Mouse (Mus musculus): ENCODE measurements around the gene Ergic2. TPM values are rescaled to one million over a fixed set of nuclear protein-coding genes. Genes with fewer than 3 reads are reported as not detected.

The Ergic2 gene
- total and polyA plus RNA-seq, 2 experiments from 2014 or later = 57.9 to 132 TPM

DNA sequence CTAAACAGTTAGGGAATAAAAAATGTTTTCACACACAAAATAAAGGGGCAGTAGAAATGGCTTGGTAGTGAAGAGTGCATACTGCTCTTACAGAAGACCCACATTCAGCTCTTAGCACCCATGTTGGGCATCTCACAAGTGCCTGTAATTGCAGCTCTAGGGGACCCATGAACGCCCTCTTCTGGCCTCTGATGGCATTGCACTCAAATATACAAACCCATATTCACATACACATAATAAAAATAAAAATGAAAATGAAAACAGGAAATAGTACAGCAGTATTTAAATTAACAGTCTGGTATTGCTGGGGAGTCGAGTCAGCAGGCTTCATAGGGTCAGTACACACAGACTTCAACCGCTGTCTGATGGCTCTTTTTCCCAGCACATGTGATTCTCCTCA, 30.1 kb upstream of the Ergic2 start:
- no peaks in the 10 kb centered on the region for H3K4me1 ChIP-seq (ENCODE audit: control insufficient read depth, insufficient read depth)
- TF ChIP-seq CTCF (IDR thresholded peaks at IDR 0.05; ENCODE audit: low read depth) = 0 out of 2 replicates have a peak, but pooled peaks have one; percentile 10
- no peak for TF ChIP-seq EP300 (IDR thresholded peaks at IDR 0.05; ENCODE audit: low read depth)
- H3K9me3 ChIP-seq (replicated peaks; ENCODE audit: control insufficient read depth, low read length) = no peaks in the 10 kb centered on the region
- ATAC-seq (ENCODE audit: insufficient read depth, low read depth) (no peak), DNase-seq (ENCODE audit: low spot score) (no peak)
- H3K36me3 ChIP-seq (replicated peaks; ENCODE audit: control insufficient read depth, insufficient read depth, low read length) = peaks cover 39% of the 10 kb centered on the region
- H3K27me3 ChIP-seq (ENCODE audit: control insufficient read depth, insufficient read depth, low read length) = no peaks in the 10 kb centered on the region
- no peak overlapping the region for H3K9ac ChIP-seq (replicated peaks; ENCODE audit: low read depth, low read length)
- H3K4me2 ChIP-seq (ENCODE audit: low read depth, low read length) = no peak overlapping the region
- H3K4me3 ChIP-seq (ENCODE audit: low read depth, low read length) = no peak overlapping the region
- 57% methylated on average over 3 of the region's 3 CpGs for WGBS
- H3K27ac ChIP-seq (ENCODE audit: low read depth) = no peak overlapping the region

- ATAC-seq (ENCODE audit: insufficient read depth, low read depth) (no peak; the same call in 1 of the 2 replicates), DNase-seq (ENCODE audit: low spot score) (no peak)
- no peaks in the 10 kb centered on the region for H3K27me3 ChIP-seq (ENCODE audit: control insufficient read depth, insufficient read depth, low read length)
- TF ChIP-seq CTCF (IDR thresholded peaks at IDR 0.05; ENCODE audit: low read depth) (no peak), EP300 (IDR thresholded peaks at IDR 0.05; ENCODE audit: low read depth) (no peak)
- no peak overlapping the region for H3K27ac ChIP-seq (ENCODE audit: low read depth)
- no peak overlapping the region for H3K4me2 ChIP-seq (ENCODE audit: low read depth, low read length)
- H3K36me3 ChIP-seq (replicated peaks; ENCODE audit: control insufficient read depth, insufficient read depth, low read length) = peaks cover 33% of the 10 kb centered on the region
- no peak overlapping the region for H3K9ac ChIP-seq (replicated peaks; ENCODE audit: low read depth, low read length)
- H3K9me3 ChIP-seq (replicated peaks; ENCODE audit: control insufficient read depth, low read length) = no peaks in the 10 kb centered on the region
- no peak overlapping the region for H3K4me3 ChIP-seq (ENCODE audit: low read depth, low read length)
- WGBS = 44% methylated on average over 5 of the region's 5 CpGs
- no peaks in the 10 kb centered on the region for H3K4me1 ChIP-seq (ENCODE audit: control insufficient read depth, insufficient read depth)
Observed at GRCm38 (mm10) chr6:148241685-148242084, 29.5 kb upstream of the Ergic2 start.

DNA sequence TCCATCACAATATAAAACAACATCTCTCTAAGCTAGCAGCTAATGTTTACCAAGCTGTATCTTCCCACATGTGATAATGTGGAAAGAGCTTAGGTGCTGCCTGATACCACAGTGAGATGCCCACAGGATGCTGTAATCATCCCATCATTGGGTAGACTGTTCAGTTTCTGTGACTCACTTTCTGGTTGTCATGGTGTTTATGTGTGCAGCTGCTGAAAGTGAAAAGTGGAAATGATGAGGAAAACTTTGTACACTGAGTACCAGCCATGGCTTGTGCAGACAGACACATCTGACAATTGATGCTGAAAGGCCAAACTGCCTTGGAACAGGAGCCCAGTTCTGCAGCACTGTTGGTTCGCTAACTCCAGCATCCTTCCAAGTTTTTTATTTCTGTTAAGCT, 27.1 kb upstream of the Ergic2 start:
- no peak overlapping the region for H3K9ac ChIP-seq (replicated peaks; ENCODE audit: low read depth, low read length)
- no peak overlapping the region for H3K27ac ChIP-seq (ENCODE audit: low read depth)
- no peak for ATAC-seq (ENCODE audit: insufficient read depth, low read depth)
- no peak for DNase-seq (ENCODE audit: low spot score)
- peaks cover 12% of the 10 kb centered on the region for H3K36me3 ChIP-seq (replicated peaks; ENCODE audit: control insufficient read depth, insufficient read depth, low read length)
- H3K9me3 ChIP-seq (replicated peaks; ENCODE audit: control insufficient read depth, low read length) = no peaks in the 10 kb centered on the region
- H3K27me3 ChIP-seq (ENCODE audit: control insufficient read depth, insufficient read depth, low read length) = no peaks in the 10 kb centered on the region
- 94% methylated on average over 1 of the region's 1 CpGs for WGBS
- no peak overlapping the region for H3K4me2 ChIP-seq (ENCODE audit: low read depth, low read length)
- H3K4me1 ChIP-seq (ENCODE audit: control insufficient read depth, insufficient read depth) = no peaks in the 10 kb centered on the region
- TF ChIP-seq CTCF (IDR thresholded peaks at IDR 0.05; ENCODE audit: low read depth) (no peak), EP300 (IDR thresholded peaks at IDR 0.05; ENCODE audit: low read depth) (no peak)
- no peak overlapping the region for H3K4me3 ChIP-seq (ENCODE audit: low read depth, low read length)

DNA sequence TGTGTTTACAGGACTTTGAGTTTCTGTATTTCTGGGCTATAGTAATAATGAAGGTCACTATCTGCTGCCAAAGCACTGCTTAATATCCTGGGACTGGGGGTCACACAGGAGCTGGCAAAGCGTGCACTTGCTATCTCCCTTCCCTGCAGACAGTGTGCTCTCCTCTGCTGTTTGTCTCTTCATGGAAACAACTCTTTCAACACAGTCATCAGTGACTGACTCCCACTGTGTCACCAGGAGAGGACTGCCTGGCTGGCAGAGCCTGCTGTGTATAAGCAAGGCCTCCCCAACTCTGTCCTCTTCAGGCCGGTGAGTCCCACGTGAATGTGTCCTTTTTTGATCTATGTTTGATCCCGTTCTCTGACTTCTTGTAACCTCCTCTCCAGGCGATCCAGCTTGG, 25.3 kb upstream of the Ergic2 start:
- H3K4me1 ChIP-seq (ENCODE audit: control insufficient read depth, insufficient read depth) = no peaks in the 10 kb centered on the region
- H3K9ac ChIP-seq (replicated peaks; ENCODE audit: low read depth, low read length) = no peak overlapping the region
- no peak for TF ChIP-seq CTCF (IDR thresholded peaks at IDR 0.05; ENCODE audit: low read depth)
- TF ChIP-seq EP300 (IDR thresholded peaks at IDR 0.05; ENCODE audit: low read depth) = no peak
- DNase-seq (ENCODE audit: low spot score) (no peak), ATAC-seq (ENCODE audit: insufficient read depth, low read depth) (peak; percentile 58)
- H3K4me3 ChIP-seq (ENCODE audit: low read depth, low read length) = no peak overlapping the region
- H3K9me3 ChIP-seq (replicated peaks; ENCODE audit: control insufficient read depth, low read length) = no peaks in the 10 kb centered on the region
- WGBS = 34% methylated on average over 5 of the region's 5 CpGs
- no peak overlapping the region for H3K4me2 ChIP-seq (ENCODE audit: low read depth, low read length)
- no peak overlapping the region for H3K27ac ChIP-seq (ENCODE audit: low read depth)
- no peaks in the 10 kb centered on the region for H3K36me3 ChIP-seq (replicated peaks; ENCODE audit: control insufficient read depth, insufficient read depth, low read length)
- no peaks in the 10 kb centered on the region for H3K27me3 ChIP-seq (ENCODE audit: control insufficient read depth, insufficient read depth, low read length)

GRCm38 (mm10) chr6:148234105-148234828, 22.1 kb upstream of the Ergic2 start:
- Histone ChIP-seq H3K4me3 (ENCODE audit: low read depth, low read length) (no peak overlapping the region), H3K36me3 (replicated peaks; ENCODE audit: control insufficient read depth, insufficient read depth, low read length) (no peaks in the 10 kb centered on the region), H3K9ac (replicated peaks; ENCODE audit: low read depth, low read length) (no peak overlapping the region), H3K4me1 (ENCODE audit: control insufficient read depth, insufficient read depth) (no peaks in the 10 kb centered on the region), H3K9me3 (replicated peaks; ENCODE audit: control insufficient read depth, low read length) (no peaks in the 10 kb centered on the region), H3K27ac (ENCODE audit: low read depth) (no peak overlapping the region), H3K27me3 (ENCODE audit: control insufficient read depth, insufficient read depth, low read length) (no peaks in the 10 kb centered on the region), H3K4me2 (ENCODE audit: low read depth, low read length) (no peak overlapping the region)
- 63% methylated on average over 3 of the region's 3 CpGs for WGBS
- no peak for ATAC-seq (ENCODE audit: insufficient read depth, low read depth)
- no peak for DNase-seq (ENCODE audit: low spot score)
- TF ChIP-seq CTCF (IDR thresholded peaks at IDR 0.05; ENCODE audit: low read depth) = no peak
- no peak for TF ChIP-seq EP300 (IDR thresholded peaks at IDR 0.05; ENCODE audit: low read depth)

DNA sequence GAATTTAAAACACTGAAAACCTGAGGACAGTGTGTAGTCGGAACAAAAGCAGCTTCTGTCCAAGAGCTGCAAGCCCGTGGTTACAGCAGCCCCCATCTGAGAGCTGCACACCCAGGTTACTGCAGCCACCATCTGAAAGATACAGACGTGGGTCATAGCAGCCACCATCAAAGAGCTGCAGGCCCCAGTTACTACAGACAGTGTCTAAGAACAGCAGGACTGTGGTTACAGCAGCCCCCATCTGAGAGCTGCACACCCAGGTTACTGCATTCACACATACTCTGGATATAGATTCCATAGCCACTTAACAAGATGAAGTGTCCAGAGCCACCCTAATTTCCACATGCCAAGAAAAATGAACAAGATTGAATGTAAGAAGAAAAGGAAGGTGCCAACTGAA, 15.4 kb upstream of the Ergic2 start:
- Histone ChIP-seq H3K27me3 (ENCODE audit: control insufficient read depth, insufficient read depth, low read length) (no peaks in the 10 kb centered on the region), H3K4me3 (ENCODE audit: low read depth, low read length) (no peak overlapping the region), H3K9ac (replicated peaks; ENCODE audit: low read depth, low read length) (no peak overlapping the region), H3K4me1 (ENCODE audit: control insufficient read depth, insufficient read depth) (no peaks in the 10 kb centered on the region), H3K27ac (ENCODE audit: low read depth) (no peak overlapping the region), H3K36me3 (replicated peaks; ENCODE audit: control insufficient read depth, insufficient read depth, low read length) (no peaks in the 10 kb centered on the region), H3K9me3 (replicated peaks; ENCODE audit: control insufficient read depth, low read length) (no peaks in the 10 kb centered on the region), H3K4me2 (ENCODE audit: low read depth, low read length) (no peak overlapping the region)
- DNase-seq (ENCODE audit: low spot score) = no peak
- WGBS = 61% methylated on average over 3 of the region's 3 CpGs
- ATAC-seq (ENCODE audit: insufficient read depth, low read depth) = no peak
- no peak for TF ChIP-seq EP300 (IDR thresholded peaks at IDR 0.05; ENCODE audit: low read depth)
- TF ChIP-seq CTCF (IDR thresholded peaks at IDR 0.05; ENCODE audit: low read depth) = no peak
